Mouse (Mus musculus) CH12.LX (cell line): ENCODE measurements around the gene Col9a3. TPM values are rescaled to one million over a fixed set of nuclear protein-coding genes. Genes with fewer than 3 reads are reported as not detected.
A peak's percentile ranks its signal among the peaks of the same experiment; 100 is the strongest.

Experiments used
- DNase-seq: peaks from one replicate; pipeline ENCODE4 v3.0.0-alpha.2; 2013; ENCODE audit errors: extremely low read depth
- H3K27ac ChIP-seq: 2 replicates; pipeline ENCODE4 v1.5.1; 2012; ENCODE audit warnings: low read depth, mild to moderate bottlenecking, control low read depth, moderate library complexity; ENCODE audit not compliant: insufficient read depth
- H3K27me3 ChIP-seq: replicated peaks from 2 replicates; pipeline ENCODE3; 2012; ENCODE audit warnings: inconsistent platforms
- H3K36me3 ChIP-seq, 2 experiments: replicated peaks in 1 of 2; 2 replicates each; pipeline versions ENCODE3 to v1.6.1; 2012; ENCODE audit warnings: inconsistent platforms in 1 of 2, low read length in 1 of 2, mild to moderate bottlenecking in 1 of 2, mixed read lengths in 1 of 2, moderate library complexity in 1 of 2; ENCODE audit not compliant: control insufficient read depth in 1 of 2, insufficient read depth in 1 of 2
- H3K4me1 ChIP-seq, 2 experiments: 2 replicates each; pipeline ENCODE4 v1.6.1; 2012; ENCODE audit warnings: inconsistent platforms in 1 of 2, moderate library complexity in 1 of 2; ENCODE audit not compliant: insufficient read depth in 2 of 2, control insufficient read depth in 1 of 2
- H3K4me2 ChIP-seq: 2 replicates; pipeline ENCODE4 v1.6.1; 2012; ENCODE audit warnings: low read depth, mild to moderate bottlenecking, control low read depth; ENCODE audit not compliant: poor library complexity, insufficient read depth, severe bottlenecking
- H3K4me3 ChIP-seq, 3 experiments: fragments of 150-350 bp in 1 of 3; sonication (generic) in 1 of 3; replicated peaks in 1 of 3; 2 replicates each; pipeline versions ENCODE3 to v1.5.1; 2011 to 2012; ENCODE audit warnings: low read depth in 2 of 3, low read length in 2 of 3, mild to moderate bottlenecking in 2 of 3, moderate library complexity in 2 of 3, control low read depth in 1 of 3, improper control_type of control experiment in 1 of 3, inconsistent platforms in 1 of 3, mixed read lengths in 1 of 3; ENCODE audit not compliant: poor library complexity in 1 of 3
- H3K79me2 ChIP-seq: replicated peaks from 2 replicates; pipeline ENCODE4 v1.6.1; 2012; ENCODE audit warnings: mild to moderate bottlenecking, moderate library complexity; ENCODE audit not compliant: control insufficient read depth, poor library complexity, insufficient read depth, severe bottlenecking; ENCODE audit errors: extremely low read depth
- H3K9ac ChIP-seq: 2 replicates; pipeline ENCODE4 v1.6.1; 2012; ENCODE audit warnings: low read depth, mild to moderate bottlenecking, control low read depth, moderate library complexity; ENCODE audit not compliant: insufficient read depth
- H3K9me3 ChIP-seq: replicated peaks from 2 replicates; pipeline ENCODE3; 2012; ENCODE audit warnings: low read length, inconsistent platforms, mixed read lengths
- BHLHE40 ChIP-seq: IDR thresholded peaks from 2 replicates; pipeline ENCODE4 v1.6.1; 2011; ENCODE audit warnings: mild to moderate bottlenecking, low read depth, low read length, improper control_type of control experiment
- CTCF ChIP-seq, 2 experiments: IDR thresholded peaks in 1 of 2; conservative IDR thresholded peaks in 1 of 2; 2 replicates each; pipeline ENCODE4 v1.5.1; 2011 to 2012; ENCODE audit warnings: low read depth in 2 of 2, low read length in 2 of 2, improper control_type of control experiment in 1 of 2, inconsistent platforms in 1 of 2, mild to moderate bottlenecking in 1 of 2, moderate library complexity in 1 of 2
- MYC ChIP-seq: IDR thresholded peaks from 2 replicates; pipeline ENCODE4 v1.6.1; 2011; ENCODE audit warnings: low read depth, mild to moderate bottlenecking, improper control_type of control experiment, low read length
- NELFE ChIP-seq: IDR thresholded peaks from 2 replicates; pipeline ENCODE4 v1.6.1; 2011; ENCODE audit warnings: low read depth, low read length, improper control_type of control experiment
- PAX5 ChIP-seq: IDR thresholded peaks from 2 replicates; pipeline ENCODE4 v1.6.1; 2012; ENCODE audit warnings: low read length, inconsistent platforms, mixed read lengths
- POLR2AphosphoS2 ChIP-seq: IDR thresholded peaks from 2 replicates; pipeline ENCODE4 v1.6.1; 2011; ENCODE audit warnings: low read depth, low read length, improper control_type of control experiment
- RAD21 ChIP-seq: IDR thresholded peaks from 2 replicates; pipeline ENCODE4 v1.6.1; 2011; ENCODE audit warnings: low read depth, mild to moderate bottlenecking, low read length, improper control_type of control experiment, moderate library complexity
- SIN3A ChIP-seq: IDR thresholded peaks from 2 replicates; pipeline ENCODE4 v1.6.1; 2012; ENCODE audit warnings: low read length, improper control_type of control experiment, inconsistent platforms
- SMC3 ChIP-seq: IDR thresholded peaks from 2 replicates; pipeline ENCODE4 v1.6.1; 2011; ENCODE audit warnings: low read depth, low read length, improper control_type of control experiment
- USF1 ChIP-seq: IDR thresholded peaks from 2 replicates; pipeline ENCODE4 v1.6.1; 2014; ENCODE audit warnings: low read depth, mild to moderate bottlenecking, inconsistent platforms, low read length, improper control_type of control experiment
- ZC3H11A ChIP-seq: IDR thresholded peaks from 2 replicates; pipeline ENCODE4 v1.6.1; 2012; ENCODE audit warnings: low read depth, mild to moderate bottlenecking, inconsistent platforms, low read length, improper control_type of control experiment
- ZNF384 ChIP-seq: IDR thresholded peaks from 2 replicates; pipeline ENCODE4 v1.6.1; 2012; ENCODE audit warnings: low read depth, low read length, improper control_type of control experiment, inconsistent platforms
- dilution Hi-C: fragments of 300-500 bp; cut with MboI; formaldehyde crosslinking; loops from 2 replicates; pipeline ENCODE4 v1.14.3; 2020; ENCODE audit warnings: low sequenced_read_pairs; ENCODE audit not compliant: extremely low pct_unique_long_range_greater_than_20kb, extremely low pct_ligation_motif_present
- in situ Hi-C: fragments of 300-500 bp; cut with MboI; formaldehyde crosslinking; loops from 3 replicates; pipeline ENCODE4 v1.14.3; 2019; ENCODE audit warnings: low sequenced_read_pairs, low pct_ligation_motif_present, low pct_unique_long_range_greater_than_20kb, mixed read lengths
- polyA plus RNA-seq: library from polyadenylated mRNA; unstranded; fragments of >175 nt; gene quantifications from 2 replicates; pipeline ENCODE4 v1.2.1, GENCODE M21; 2012; ENCODE audit warnings: low read depth; ENCODE audit not compliant: insufficient read length
- total RNA-seq, 2 experiments: library from RNA; depleted of rRNA; stranded (reverse); fragments of 300-350 nt in 1 of 2; fragments of >200 nt in 1 of 2; gene quantifications; 2 replicates each; pipeline ENCODE4 v1.2.3; 2012 to 2014

The Col9a3 gene
- total and polyA plus RNA-seq, 3 experiments = 0.56 to 1.9 (median 0.87) TPM

DNA sequence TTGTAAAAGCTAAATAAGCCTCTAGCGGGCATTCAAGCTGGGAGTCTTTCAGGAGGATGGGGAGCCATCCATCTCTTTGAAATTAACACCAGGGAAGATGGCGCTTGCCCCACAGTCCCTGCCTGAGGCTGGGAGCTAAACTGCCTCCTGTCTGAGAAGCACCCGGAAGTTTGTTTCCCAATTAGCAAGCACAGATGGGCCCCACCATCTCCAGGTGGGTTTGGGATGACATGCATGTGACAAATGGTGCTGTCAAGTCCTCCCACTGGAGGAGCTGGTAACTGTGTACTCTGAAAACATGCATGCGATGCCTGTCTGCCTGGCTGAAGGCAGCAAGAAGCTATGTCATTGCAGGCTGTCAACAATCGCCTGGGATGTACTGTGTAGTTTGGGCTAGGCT, 33.7 kb upstream of the Col9a3 start:
- no peak for DNase-seq
- dilution Hi-C loops = no loop called here

DNA sequence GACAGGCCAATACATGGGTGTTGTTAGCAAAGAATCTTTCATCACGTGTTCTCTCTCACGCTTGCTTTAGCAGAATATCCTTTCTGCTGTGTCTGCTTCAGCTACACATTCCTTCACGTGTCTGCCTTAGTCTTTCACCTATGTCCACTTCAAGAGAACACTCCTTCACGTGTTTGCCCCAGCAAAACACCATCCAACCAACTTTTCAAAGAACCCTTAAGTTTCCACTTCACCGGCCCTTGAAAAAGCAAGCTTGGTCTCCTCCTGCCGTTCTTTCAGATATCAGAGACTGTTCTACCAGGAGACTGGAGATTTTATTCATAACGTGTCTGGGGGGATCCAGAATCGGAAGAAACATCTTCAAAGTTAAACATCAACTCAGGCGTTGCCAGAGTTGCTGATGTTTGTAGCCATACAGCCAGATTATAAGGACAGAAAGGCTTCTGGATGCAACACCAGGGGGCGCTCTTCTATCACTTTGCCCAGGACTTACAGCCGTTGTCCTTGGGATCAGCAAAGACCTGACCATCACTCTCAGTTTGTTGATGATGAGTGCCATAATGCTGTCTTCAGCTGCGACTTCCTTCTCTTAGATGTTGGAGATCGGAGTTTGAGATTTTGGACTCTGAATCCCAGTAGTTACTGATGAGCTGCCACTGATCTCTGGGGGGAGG, 31.2 kb upstream of the Col9a3 start:
- Histone ChIP-seq H3K4me3 (no peak overlapping the region), H3K79me2 (no peaks in the 10 kb centered on the region), H3K4me1 (peaks cover 15 to 19% of the 10 kb centered on the region in 2 experiments), H3K36me3 (no peaks in the 10 kb centered on the region), H3K27me3 (peaks cover 7% of the 10 kb centered on the region), H3K4me2 (peak overlapping the region; percentile 29; the same call in 1 of the 2 replicates), H3K27ac (no peak overlapping the region), H3K9ac (no peak overlapping the region), H3K9me3 (peaks cover 2% of the 10 kb centered on the region)
- DNase-seq = peak; percentile 82
- dilution Hi-C loops = no loop called here
- in situ Hi-C loops = no loop called here
- TF ChIP-seq RAD21 (peak; percentile 85), CTCF (conservative IDR thresholded peaks at IDR 0.05 in 1 of 2, IDR thresholded peaks at IDR 0.05 in 1 of 2; ENCODE audit: low read depth in 2 of 2, low read length in 2 of 2) (peak; percentile 66 to 93), ZC3H11A (peak; percentile 43), MYC (no peak), USF1 (no peak), SMC3 (peak; percentile 92), POLR2AphosphoS2 (no peak)

More for the DNA sequence above, 33.7 kb upstream of the Col9a3 start:
- no peaks in the 10 kb centered on the region for H3K27me3 ChIP-seq
- peaks cover 2% of the 10 kb centered on the region for H3K9me3 ChIP-seq
- no peak overlapping the region for H3K4me3 ChIP-seq
- in situ Hi-C loops = no loop called here
- no peak overlapping the region for H3K9ac ChIP-seq
- H3K4me1 ChIP-seq = peaks cover 15 to 19% of the 10 kb centered on the region in 2 experiments
- no peaks in the 10 kb centered on the region for H3K79me2 ChIP-seq
- peak overlapping the region; percentile 55 for H3K4me2 ChIP-seq
- TF ChIP-seq SIN3A (no peak), BHLHE40 (0 out of 2 replicates have a peak, but pooled peaks have one; percentile 11)
- no peak overlapping the region for H3K27ac ChIP-seq
- H3K36me3 ChIP-seq = no peaks in the 10 kb centered on the region

DNA sequence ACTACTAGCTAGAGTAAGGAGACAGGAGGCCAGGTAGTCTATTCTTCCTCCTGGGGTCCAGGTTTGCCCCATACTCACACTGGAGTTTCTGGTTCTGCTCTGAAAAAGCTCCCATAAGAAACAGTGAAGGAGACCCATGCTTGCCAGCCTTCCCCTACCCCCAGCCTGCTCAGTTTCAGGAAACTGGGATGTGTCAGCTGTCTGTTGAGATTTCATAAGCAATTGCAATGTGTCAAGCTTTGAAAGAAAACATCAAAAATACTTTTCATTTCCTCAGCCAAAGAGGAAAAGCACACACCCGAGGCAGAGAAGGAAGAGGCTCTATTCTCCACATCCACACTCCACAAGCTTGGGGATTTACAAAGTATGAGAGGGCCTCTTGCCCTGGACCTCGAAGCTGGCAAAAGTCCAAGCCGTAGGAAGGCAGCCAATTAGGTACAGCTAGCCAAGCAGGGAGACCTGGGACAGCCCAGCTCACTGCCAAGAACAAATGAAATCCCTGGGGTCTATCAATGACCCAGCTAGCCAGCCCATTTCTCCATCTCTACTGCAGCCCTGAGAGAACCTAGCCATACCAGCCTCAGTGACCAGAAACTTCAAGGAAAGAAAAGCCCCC, 28.5 kb upstream of the Col9a3 start:
- in situ Hi-C loops (no loop called here), dilution Hi-C loops (no loop called here)
- TF ChIP-seq ZNF384 (no peak), SIN3A (no peak), PAX5 (no peak), NELFE (no peak)

More for the DNA sequence above, 28.5 kb upstream of the Col9a3 start:
- Histone ChIP-seq H3K9me3 (peaks cover 2% of the 10 kb centered on the region), H3K79me2 (no peaks in the 10 kb centered on the region), H3K4me3 (no peak overlapping the region), H3K4me1 (peaks cover 3 to 4% of the 10 kb centered on the region in 2 experiments), H3K36me3 (no peaks in the 10 kb centered on the region), H3K27me3 (peaks cover 7% of the 10 kb centered on the region), H3K4me2 (no peak overlapping the region), H3K9ac (no peak overlapping the region), H3K27ac (no peak overlapping the region)
- no peak for DNase-seq
